Mouse (Mus musculus): Measurements from ENCODE around the gene Dynlt1f. TPM values are rescaled to one million over a fixed set of nuclear protein-coding genes. Genes with fewer than 3 reads are reported as not detected.
"Not testable (repeated sequence)": the region's sequence is repeated elsewhere in the genome, so short reads cannot be mapped to it uniquely, and the experiment has no call there.

Gene Dynlt1f
- polyA plus RNA-seq, 1 experiment from 2014 or later = 296 TPM

DNA sequence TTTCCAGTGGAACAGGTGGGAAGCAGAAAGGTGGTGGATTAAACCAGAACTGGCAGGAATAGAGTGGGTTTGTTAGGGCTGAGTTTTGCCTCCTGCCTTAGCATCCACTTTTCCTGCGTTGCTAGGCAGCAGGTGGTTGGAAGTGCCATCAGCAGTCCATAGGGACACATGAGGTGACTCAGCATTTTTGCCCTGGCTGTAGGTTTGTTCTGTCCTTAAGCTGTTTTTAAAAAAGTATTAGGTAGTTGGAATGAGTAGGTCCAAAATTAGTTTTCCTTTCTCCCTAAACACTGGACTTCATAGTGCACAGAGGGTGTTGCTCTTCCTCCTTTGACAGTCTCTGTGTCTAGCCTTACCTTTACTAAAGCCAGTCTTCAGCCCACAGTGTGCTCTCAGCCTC lies 50.4 kb downstream of the Dynlt1f start:
- H3K36me3 ChIP-seq (ENCODE audit: control insufficient read depth, insufficient read depth, low read length); H3K27me3 ChIP-seq (ENCODE audit: control insufficient read depth, insufficient read depth, low read length); ATAC-seq (replicated peaks; ENCODE audit: low FRiP score); DNase-seq (ENCODE audit: low spot score); H3K9ac ChIP-seq (ENCODE audit: low read length); H3K9me3 ChIP-seq (ENCODE audit: control insufficient read depth, low read length); H3K27ac ChIP-seq (ENCODE audit: low read depth, low read length); H3K4me2 ChIP-seq (ENCODE audit: low read depth, low read length, severe bottlenecking); H3K4me1 ChIP-seq (replicated peaks; ENCODE audit: control insufficient read depth, insufficient read depth, low read length); H3K4me3 ChIP-seq (ENCODE audit: low read depth, low read length): not testable (repeated sequence)
- WGBS = 50% methylated on average over 1 of the region's 1 CpGs

DNA sequence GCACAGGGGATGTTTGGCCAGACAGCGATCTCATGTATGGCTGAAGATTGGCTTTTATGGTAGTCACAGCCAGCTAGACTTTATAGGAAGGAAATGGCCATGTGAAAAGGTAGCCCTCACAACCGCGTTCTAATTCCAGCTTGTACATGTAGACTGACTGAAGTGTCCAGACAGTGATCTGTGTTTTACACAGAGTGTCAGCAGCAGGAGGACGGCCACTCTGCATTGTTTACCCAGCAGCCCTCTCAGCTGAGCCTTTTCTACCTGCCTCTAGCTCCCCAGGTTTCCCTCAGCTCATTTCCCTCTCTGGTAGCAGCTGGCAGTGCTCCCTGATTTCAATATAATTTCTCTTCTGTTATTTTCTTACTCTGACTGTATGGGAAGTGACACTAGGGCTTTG lies 53.5 kb downstream of the Dynlt1f start:
- not testable (repeated sequence) for H3K4me1 ChIP-seq (replicated peaks; ENCODE audit: control insufficient read depth, insufficient read depth, low read length); H3K36me3 ChIP-seq (ENCODE audit: control insufficient read depth, insufficient read depth, low read length); H3K4me2 ChIP-seq (ENCODE audit: low read depth, low read length, severe bottlenecking); H3K27me3 ChIP-seq (ENCODE audit: control insufficient read depth, insufficient read depth, low read length); DNase-seq (ENCODE audit: low spot score); ATAC-seq (replicated peaks; ENCODE audit: low FRiP score); H3K9ac ChIP-seq (ENCODE audit: low read length); H3K9me3 ChIP-seq (ENCODE audit: control insufficient read depth, low read length); H3K4me3 ChIP-seq (ENCODE audit: low read depth, low read length); H3K27ac ChIP-seq (ENCODE audit: low read depth, low read length)
- WGBS = 23% methylated on average over 3 of the region's 4 CpGs

GRCm38 (mm10) chr17:6601204-6601911 lies 54.3 kb downstream of the Dynlt1f start, which contains the start of gene Dynlt1c:
Dynlt1c (plus strand) TSS chr17:6601671.
- not testable (repeated sequence) for H3K36me3 ChIP-seq (ENCODE audit: control insufficient read depth, insufficient read depth, low read length); H3K27me3 ChIP-seq (ENCODE audit: control insufficient read depth, insufficient read depth, low read length); H3K4me1 ChIP-seq (replicated peaks; ENCODE audit: control insufficient read depth, insufficient read depth, low read length); H3K9ac ChIP-seq (ENCODE audit: low read length); H3K9me3 ChIP-seq (ENCODE audit: control insufficient read depth, low read length); H3K27ac ChIP-seq (ENCODE audit: low read depth, low read length)
- WGBS = 4% methylated on average over 28 of the region's 40 CpGs
- peak; percentile 90 for DNase-seq (ENCODE audit: low spot score)
- H3K4me3 ChIP-seq (ENCODE audit: low read depth, low read length) = peak within 1 kb of the TSS; percentile 11; the same call in 1 of the 2 replicates
- H3K4me2 ChIP-seq (ENCODE audit: low read depth, low read length, severe bottlenecking) = peak within 1 kb of the TSS; percentile 40; the same call in 1 of the 2 replicates
- peak; percentile 98 for ATAC-seq (replicated peaks; ENCODE audit: low FRiP score)

- not testable (repeated sequence) for H3K4me1 ChIP-seq (replicated peaks; ENCODE audit: control insufficient read depth, insufficient read depth, low read length); H3K27ac ChIP-seq (ENCODE audit: low read depth, low read length); DNase-seq (ENCODE audit: low spot score); H3K4me2 ChIP-seq (ENCODE audit: low read depth, low read length, severe bottlenecking); H3K36me3 ChIP-seq (ENCODE audit: control insufficient read depth, insufficient read depth, low read length); H3K9me3 ChIP-seq (ENCODE audit: control insufficient read depth, low read length); H3K9ac ChIP-seq (ENCODE audit: low read length); H3K27me3 ChIP-seq (ENCODE audit: control insufficient read depth, insufficient read depth, low read length); ATAC-seq (replicated peaks; ENCODE audit: low FRiP score); H3K4me3 ChIP-seq (ENCODE audit: low read depth, low read length)
- WGBS = 92% methylated on average over 5 of the region's 8 CpGs
These were observed 55.3 kb downstream of the Dynlt1f start for GRCm38 (mm10) chr17:6600216-6600911.

DNA sequence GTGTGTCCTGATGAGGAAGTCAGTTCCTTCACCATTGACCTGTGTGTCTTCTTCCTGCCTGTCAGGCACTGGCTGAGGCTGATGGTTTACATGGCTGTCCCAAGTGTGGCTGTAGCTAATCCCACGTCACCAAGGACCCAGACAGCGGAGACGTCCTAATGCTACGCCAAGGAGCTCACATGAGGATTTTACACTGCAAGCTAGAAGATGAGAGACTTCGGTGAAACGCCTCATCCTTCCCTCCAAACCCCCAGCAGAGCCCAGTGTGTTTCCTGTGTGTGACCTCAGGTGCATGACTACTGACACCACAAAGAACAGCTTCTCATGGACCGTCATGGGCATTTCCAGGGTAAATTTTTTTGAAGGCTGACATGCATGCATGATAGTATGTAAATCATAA lies 57.3 kb downstream of the Dynlt1f start:
- H3K4me3 ChIP-seq (ENCODE audit: low read depth, low read length); ATAC-seq (replicated peaks; ENCODE audit: low FRiP score); H3K27ac ChIP-seq (ENCODE audit: low read depth, low read length); H3K27me3 ChIP-seq (ENCODE audit: control insufficient read depth, insufficient read depth, low read length); DNase-seq (ENCODE audit: low spot score); H3K4me2 ChIP-seq (ENCODE audit: low read depth, low read length, severe bottlenecking); H3K9ac ChIP-seq (ENCODE audit: low read length); H3K36me3 ChIP-seq (ENCODE audit: control insufficient read depth, insufficient read depth, low read length); H3K9me3 ChIP-seq (ENCODE audit: control insufficient read depth, low read length); H3K4me1 ChIP-seq (replicated peaks; ENCODE audit: control insufficient read depth, insufficient read depth, low read length): not testable (repeated sequence)
- WGBS = 88% methylated on average over 7 of the region's 7 CpGs

Other genes with a start within 250 kb of the Dynlt1f start
- 530 and 544 TPM in 2 replicates for gene Dynlt1b, start 225.8 kb downstream of the Dynlt1f start, polyA plus RNA-seq (2014; fragmentation: Nextera tagmentation; extraction: Ambion mirVana)
- 26.0 and 36.5 TPM in 2 replicates for gene Dynlt1c, start 54.2 kb downstream of the Dynlt1f start, polyA plus RNA-seq (2014; fragmentation: Nextera tagmentation; extraction: Ambion mirVana)
- not detected in 2 replicates for gene Sytl3, start 3.2 kb upstream of the Dynlt1f start, polyA plus RNA-seq (2014; fragmentation: Nextera tagmentation; extraction: Ambion mirVana)
- gene Ezr, start 126.9 kb upstream of the Dynlt1f start, polyA plus RNA-seq (2014; fragmentation: Nextera tagmentation; extraction: Ambion mirVana) = 122 and 135 TPM in 2 replicates

All from forebrain, embryonic 11.5 days (tissue).